ENCODE assay signal across 11 mouse cellular contexts in the genomic region with DNA sequence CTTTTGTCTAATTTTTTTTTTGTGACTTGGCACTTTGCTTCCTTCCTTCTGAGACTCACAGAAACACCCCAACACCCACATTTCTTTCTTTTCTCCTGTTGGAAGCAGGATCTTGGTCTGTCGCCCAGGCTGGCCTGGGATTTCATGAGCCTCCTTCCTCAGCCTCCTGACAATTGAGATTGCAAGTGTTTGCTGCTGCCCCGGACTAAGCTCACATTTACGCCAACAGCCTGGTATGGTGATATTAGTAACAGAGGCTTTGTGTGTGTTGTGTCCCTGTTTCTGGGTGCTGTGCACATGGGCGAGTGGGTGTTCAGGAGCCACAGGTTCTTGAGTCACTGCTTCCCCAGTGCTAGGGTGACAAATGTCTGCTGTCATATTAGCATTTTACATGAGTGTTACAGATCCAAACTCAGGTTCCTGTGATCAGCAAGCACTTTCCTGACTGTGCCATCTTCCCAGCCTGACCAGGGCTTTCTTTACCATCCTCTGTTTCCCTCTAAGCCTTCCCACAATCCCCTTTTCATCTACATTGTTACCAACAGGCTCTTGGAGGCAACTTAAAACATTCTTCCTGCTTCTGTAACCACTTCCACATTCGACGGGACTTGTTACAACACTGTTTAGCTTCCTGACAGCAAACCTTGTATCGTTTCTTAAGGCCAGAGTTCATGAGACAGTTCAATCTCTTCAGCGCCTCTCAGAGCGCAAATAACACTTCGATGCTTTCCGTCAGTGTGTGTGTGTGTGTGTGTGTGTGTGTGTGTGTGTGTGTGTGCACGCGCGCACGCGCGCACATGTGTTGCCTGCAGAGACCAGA. TPM values are rescaled to one million over a fixed set of nuclear protein-coding genes. Genes with fewer than 3 reads are reported as not detected.
A peak's percentile ranks its signal among the peaks of the same experiment; 100 is the strongest.
DNase-seq lines count a peak whose midpoint lies in the region; ATAC-seq lines count a peak whose summit lies in the region.
"Had no signal": no experiment of that assay in that cellular context is flagged by ENCODE, and none has a peak within 500 bp of the region (broad histone marks: within the 10 kb centered on the region; RNA-seq: fewer than 3 reads in every experiment).

No protein-coding gene starts in this region.

- ATAC-seq in common myeloid progenitor, adult 5-6 weeks (replicated peaks; ENCODE audit: low read depth, poor library complexity, severe bottlenecking): peak; percentile 67

- intact Hi-C loops in gastrocnemius, postnatal 14 days (cut with DNase I; ENCODE audit: low total_unique reads): no loop called here
- intact Hi-C loops in gastrocnemius, postnatal 36 days (cut with DNase I): no loop called here

- peak; percentile 2 for DNase-seq in gastrocnemius, postnatal 10 days
- DNase-seq in gastrocnemius, postnatal 14 days: no peak
- peak; percentile 69 for DNase-seq in right cerebral cortex, adult 18-20 months
- DNase-seq in right cerebral cortex, postnatal 14 days: no peak
- peak; percentile 62 to 63 for DNase-seq in right cerebral cortex, postnatal 10 days (ENCODE audit: low spot score in 2 of 2)
- no peak for DNase-seq in retina, embryonic 14.5 days (ENCODE audit: low spot score)
- DNase-seq in gastrocnemius, postnatal 36 days: no peak
- DNase-seq: cerebellum, adult 11 months had no signal

RNA-seq across cellular contexts. Expression of a gene that starts 15.3 kb away (rescaled TPM):
- 10 to 100 TPM; 30.9 to 39.2 TPM for total RNA-seq in gastrocnemius, postnatal 10 days (2021)
- total RNA-seq in gastrocnemius, postnatal 14 days (2021): 10 to 100 TPM; 24.4 to 26.3 TPM
- 49.7 and 54.1 TPM in 2 replicates for total RNA-seq in common myeloid progenitor, adult 5-6 weeks (2017)
- 10 to 100 TPM; 11.9 to 13.4 TPM for total RNA-seq in gastrocnemius, postnatal 36 days (2021)

RNA-seq across cellular contexts. Expression of a gene that starts 31.5 kb away (rescaled TPM):
- 10 to 100 TPM; 26.9 TPM for total RNA-seq in gastrocnemius, postnatal 10 days (2021)
- 10 to 100 TPM; 31.0 to 31.6 TPM for total RNA-seq in gastrocnemius, postnatal 14 days (2021)
- total RNA-seq in common myeloid progenitor, adult 5-6 weeks (2017): 6.7 and 6.8 TPM in 2 replicates
- 10 to 100 TPM; 37.3 to 46.3 TPM for total RNA-seq in gastrocnemius, postnatal 36 days (2021)

RNA-seq across cellular contexts. Expression of a gene that starts 36.5 kb away (rescaled TPM):
- total RNA-seq in gastrocnemius, postnatal 10 days (2021): 10 to 100 TPM; 10.8 to 11.4 TPM
- 10 to 100 TPM; 10.7 to 11.4 TPM for total RNA-seq in gastrocnemius, postnatal 14 days (2021)
- total RNA-seq in common myeloid progenitor, adult 5-6 weeks (2017): 13.3 and 16.1 TPM in 2 replicates
- 10 to 100 TPM; 11.6 to 11.8 TPM for total RNA-seq in gastrocnemius, postnatal 36 days (2021)

RNA-seq across cellular contexts. Expression of a gene that starts 37.3 kb away (rescaled TPM):
- 1 to 10 TPM in 1 of 2 experiments, under 1 TPM in 1; 0.82 to 1.2 TPM for total RNA-seq in gastrocnemius, postnatal 10 days (2021)
- under 1 TPM; 0.40 to 0.53 TPM for total RNA-seq in gastrocnemius, postnatal 14 days (2021)
- total RNA-seq in common myeloid progenitor, adult 5-6 weeks (2017): not detected in 2 replicates
- total RNA-seq in gastrocnemius, postnatal 36 days (2021): under 1 TPM; 0.23 to 0.67 TPM
- total RNA-seq: CH12.LX; layer of hippocampus, postnatal 14 days had no signal

RNA-seq across cellular contexts. Expression of a gene that starts 50.8 kb away (rescaled TPM):
- total RNA-seq in gastrocnemius, postnatal 10 days (2021): 10 to 100 TPM in 1 of 2 experiments, 1 to 10 TPM in 1; 7.6 to 11.6 TPM
- total RNA-seq in gastrocnemius, postnatal 14 days (2021): 1 to 10 TPM; 7.4 to 7.5 TPM
- 20.6 and 22.5 TPM in 2 replicates for total RNA-seq in common myeloid progenitor, adult 5-6 weeks (2017)
- 1 to 10 TPM; 7.8 to 8.3 TPM for total RNA-seq in gastrocnemius, postnatal 36 days (2021)

Comparison
In these comparisons a context has a peak if more than half of its experiments do, and no peak if none do; other contexts are left out.
1. DNase-seq: peak in gastrocnemius, postnatal 10 days (single experiment), right cerebral cortex, adult 18-20 months (single experiment) and right cerebral cortex, postnatal 10 days (2 of 2); none in gastrocnemius, postnatal 14 days (single experiment), right cerebral cortex, postnatal 14 days (single experiment), retina, embryonic 14.5 days (single experiment) and gastrocnemius, postnatal 36 days (0 of 2).